Mouse (Mus musculus): ENCODE measurements around the gene Slc38a11.

GRCm38 (mm10) chr2:65296541-65296940, 67.3 kb downstream of the Slc38a11 start:
- TF ChIP-seq ZC3H11A (IDR thresholded peaks at IDR 0.05; ENCODE audit: low read depth, low read length), result no peak
- no peak for TF ChIP-seq CHD2 (IDR thresholded peaks at IDR 0.05; ENCODE audit: low read length)
- TF ChIP-seq TCF12 (IDR thresholded peaks at IDR 0.05; ENCODE audit: low read depth, low read length), result no peak
- no peak for TF ChIP-seq MYB (IDR thresholded peaks at IDR 0.05; ENCODE audit: low read depth, low read length)
- TF ChIP-seq RCOR1 (IDR thresholded peaks at IDR 0.05; ENCODE audit: low read depth, low read length), result no peak
- no peak for TF ChIP-seq CTCF (IDR thresholded peaks at IDR 0.05 in 2 of 3, conservative IDR thresholded peaks at IDR 0.05 in 1 of 3; ENCODE audit: control insufficient read depth in 1 of 3, insufficient read depth in 1 of 3, low read depth in 2 of 3, low read length in 3 of 3, poor library complexity in 1 of 3, severe bottlenecking in 1 of 3)
- no peak for TF ChIP-seq TBP (IDR thresholded peaks at IDR 0.05; ENCODE audit: low read depth, low read length)
- no peak for TF ChIP-seq GATA1 (IDR thresholded peaks at IDR 0.05; ENCODE audit: low read depth, low read length)
- no peak for TF ChIP-seq POLR2A (IDR thresholded peaks at IDR 0.05; ENCODE audit: control insufficient read depth in 1 of 2, insufficient read depth in 1 of 2, low read depth in 1 of 2, low read length in 2 of 2, poor library complexity in 1 of 2)
- TF ChIP-seq MEF2A (IDR thresholded peaks at IDR 0.05; ENCODE audit: extremely low read depth, insufficient replicate concordance, low read depth, low read length, poor library complexity, severe bottlenecking), result no peak
- TF ChIP-seq KAT2A (conservative IDR thresholded peaks at IDR 0.05; ENCODE audit: low read depth, low read length), result no peak
- no peak for TF ChIP-seq MAX (IDR thresholded peaks at IDR 0.05; ENCODE audit: low read length)
- TF ChIP-seq USF2 (IDR thresholded peaks at IDR 0.05; ENCODE audit: borderline replicate concordance in 1 of 2, insufficient read depth in 1 of 2, low read depth in 1 of 2, low read length in 2 of 2), result no peak

Data from MEL (cell line).